Mouse (Mus musculus) mouse embryonic stem cell (cell line): ENCODE results near the gene Hipk2.

ENCODE experiments used
- in situ Hi-C, 2 experiments: fragments of 300-500 bp; cut with MboI; formaldehyde crosslinking; loops; 1 replicate in 1 of 2; 3 replicates in 1 of 2; pipeline ENCODE4 v1.14.3; 2019 to 2020; ENCODE audit warnings: low sequenced_read_pairs in 2 of 2, low pct_unique_long_range_greater_than_20kb in 1 of 2, mixed read lengths in 1 of 2; ENCODE audit not compliant: unreplicated experiment in 1 of 2

Gene Hipk2

GRCm38 (mm10) chr6:38912121-38912660 lies 36.2 kb upstream of the Hipk2 start:
- in situ Hi-C loops: loop anchor here in 1 of 2 experiments (25.0 kb wide), 1 partner anchor 175 kb away; no protein-coding TSS in a partner anchor

GRCm38 (mm10) chr6:38910828-38911559 lies 35.0 kb upstream of the Hipk2 start:
- in situ Hi-C loops: loop anchor here in 1 of 2 experiments (25.0 kb wide), 1 partner anchor 174 kb away; no protein-coding TSS in a partner anchor

- in situ Hi-C loops: loop anchor here in 1 of 2 experiments (25.0 kb wide), 1 partner anchor 171 kb away; no protein-coding TSS in a partner anchor
These were observed 32.4 kb upstream of the Hipk2 start for GRCm38 (mm10) chr6:38908401-38908800.

- in situ Hi-C loops: loop anchor here in 1 of 2 experiments (25.0 kb wide), 1 partner anchor 169 kb away; no protein-coding TSS in a partner anchor
These were observed 30.0 kb upstream of the Hipk2 start for GRCm38 (mm10) chr6:38906005-38906404.

GRCm38 (mm10) chr6:38902820-38903439 lies 27.0 kb upstream of the Hipk2 start:
- in situ Hi-C loops: loop anchor here in 1 of 2 experiments (25.0 kb wide), 1 partner anchor 166 kb away; no protein-coding TSS in a partner anchor

GRCm38 (mm10) chr6:38901636-38902035 lies 25.7 kb upstream of the Hipk2 start:
- in situ Hi-C loops: loop anchor here in 1 of 2 experiments (25.0 kb wide), 1 partner anchor 164 kb away; no protein-coding TSS in a partner anchor

- in situ Hi-C loops: loop anchor here in 1 of 2 experiments (25.0 kb wide), 1 partner anchor 164 kb away; no protein-coding TSS in a partner anchor
These were observed 25.2 kb upstream of the Hipk2 start for GRCm38 (mm10) chr6:38901152-38901551.

GRCm38 (mm10) chr6:38900479-38901126 lies 24.6 kb upstream of the Hipk2 start:
- in situ Hi-C loops: loop anchor here in 1 of 2 experiments (25.0 kb wide), 1 partner anchor 163 kb away; no protein-coding TSS in a partner anchor

- in situ Hi-C loops: loop anchor here in 1 of 2 experiments (25.0 kb wide), 1 partner anchor 163 kb away; no protein-coding TSS in a partner anchor
These were observed 24.1 kb upstream of the Hipk2 start for GRCm38 (mm10) chr6:38900073-38900472.

- in situ Hi-C loops: no loop called here
These were observed 17.6 kb upstream of the Hipk2 start for GRCm38 (mm10) chr6:38893615-38894014.

GRCm38 (mm10) chr6:38892017-38892416 lies 16.1 kb upstream of the Hipk2 start:
- in situ Hi-C loops: no loop called here

- in situ Hi-C loops: no loop called here
These were observed 13.2 kb upstream of the Hipk2 start for GRCm38 (mm10) chr6:38889156-38889555.

GRCm38 (mm10) chr6:38887436-38887835 lies 11.5 kb upstream of the Hipk2 start:
- in situ Hi-C loops: no loop called here

- in situ Hi-C loops: no loop called here
These were observed 9.2 kb upstream of the Hipk2 start for GRCm38 (mm10) chr6:38885132-38885531.

- in situ Hi-C loops: no loop called here
These were observed 8.5 kb upstream of the Hipk2 start for GRCm38 (mm10) chr6:38884482-38884881.

GRCm38 (mm10) chr6:38882728-38883171 lies 6.8 kb upstream of the Hipk2 start:
- in situ Hi-C loops: no loop called here

- in situ Hi-C loops: no loop called here
These were observed 6.0 kb upstream of the Hipk2 start for GRCm38 (mm10) chr6:38881975-38882374.

GRCm38 (mm10) chr6:38881468-38881867 lies 5.5 kb upstream of the Hipk2 start:
- in situ Hi-C loops: no loop called here
